Mouse (Mus musculus) heart, embryonic 16.5 days (tissue): ENCODE results near the gene Asap2. TPM values are rescaled to one million over a fixed set of nuclear protein-coding genes. Genes with fewer than 3 reads are reported as not detected.
A peak's percentile ranks its signal among the peaks of the same experiment; 100 is the strongest.

Experiments
- ATAC-seq: fragments of 200-750 bp; cut with Nextera tagmentation; replicated peaks from 2 replicates; pipeline ENCODE4 v1.8.0; 2017; ENCODE audit warnings: moderate number of reproducible peaks; ENCODE audit not compliant: insufficient read depth, low FRiP score; ENCODE audit errors: extremely low read depth
- H3K27ac ChIP-seq: fragments of 300-500 bp; sonication (generic); 2 replicates; pipeline ENCODE4 v1.5.1; 2014; ENCODE audit warnings: mild to moderate bottlenecking, low read length, control low read depth, moderate library complexity
- H3K27me3 ChIP-seq: fragments of 300-500 bp; sonication (generic); 2 replicates; pipeline ENCODE4 v1.6.1; 2014; ENCODE audit warnings: low read length, mixed read lengths; ENCODE audit not compliant: control insufficient read depth, insufficient read depth
- H3K36me3 ChIP-seq: fragments of 300-500 bp; sonication (generic); 2 replicates; pipeline ENCODE4 v1.6.1; 2014; ENCODE audit not compliant: control insufficient read depth, insufficient read depth
- H3K4me1 ChIP-seq: fragments of 300-500 bp; sonication (generic); 2 replicates; pipeline ENCODE4 v1.6.1; 2014; ENCODE audit warnings: low read length, mixed read lengths; ENCODE audit not compliant: control insufficient read depth, insufficient read depth
- H3K4me2 ChIP-seq: fragments of 300-500 bp; sonication (generic); 2 replicates; pipeline ENCODE4 v1.6.1; 2014; ENCODE audit warnings: low read depth, mild to moderate bottlenecking, control low read depth, low read length
- H3K4me3 ChIP-seq: fragments of 300-500 bp; sonication (generic); 2 replicates; pipeline ENCODE4 v1.5.1; 2014; ENCODE audit warnings: mild to moderate bottlenecking, control low read depth, low read length
- H3K9ac ChIP-seq: fragments of 300-500 bp; sonication (generic); 2 replicates; pipeline ENCODE4 v1.6.1; 2014; ENCODE audit warnings: low read length, control low read depth
- H3K9me3 ChIP-seq: fragments of 300-500 bp; sonication (generic); replicated peaks from 2 replicates; pipeline ENCODE4 v1.6.1; 2016; ENCODE audit warnings: low read length; ENCODE audit not compliant: control insufficient read depth
- WGBS: fragments of 180-500 bp; shearing (Covaris S2); extraction: QIAGEN DNeasy Blood & Tissue Kit; methylation state at CpG from one replicate; pipeline ENCODE4 v1.1.7; 2014; 5-methylcytosine and 5-hydroxymethylcytosine counted together
- polyA plus RNA-seq: library from polyadenylated mRNA; unstranded; fragments of >200 nt; fragmentation: Nextera tagmentation; extraction: Ambion mirVana; gene quantifications from 2 replicates; pipeline ENCODE4 v1.2.1, GENCODE M21; 2015

Gene Asap2
- polyA plus RNA-seq, 1 experiment from 2014 or later: 6.0 TPM

DNA sequence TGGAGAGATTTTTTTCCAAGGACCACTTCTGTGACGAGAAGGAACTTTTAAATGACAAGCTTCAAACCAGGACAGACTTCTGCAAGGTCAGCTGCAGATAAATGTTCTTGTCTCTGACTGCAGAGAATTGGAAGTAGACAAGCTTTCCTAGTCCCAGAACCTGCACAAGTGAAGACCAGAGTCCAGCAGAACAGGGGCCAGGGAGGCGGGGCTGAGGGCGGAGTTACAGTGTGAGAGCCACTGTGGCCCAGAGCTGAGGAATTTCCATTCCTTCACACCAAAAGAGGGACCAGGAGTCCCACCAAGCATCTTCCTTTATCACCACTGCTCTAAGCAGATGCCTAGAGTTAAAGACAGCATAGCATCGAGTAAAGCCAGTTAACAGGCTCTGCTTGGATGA is 198.6 kb downstream of the Asap2 start:
- H3K9me3 ChIP-seq: no peaks in the 10 kb centered on the region
- 66% methylated on average over 4 of the region's 4 CpGs for WGBS
- no peak overlapping the region for H3K4me3 ChIP-seq
- no peak overlapping the region for H3K4me2 ChIP-seq
- ATAC-seq: no peak
- no peaks in the 10 kb centered on the region for H3K4me1 ChIP-seq
- H3K27me3 ChIP-seq: no peaks in the 10 kb centered on the region
- no peak overlapping the region for H3K27ac ChIP-seq
- no peak overlapping the region for H3K9ac ChIP-seq
- no peaks in the 10 kb centered on the region for H3K36me3 ChIP-seq

DNA sequence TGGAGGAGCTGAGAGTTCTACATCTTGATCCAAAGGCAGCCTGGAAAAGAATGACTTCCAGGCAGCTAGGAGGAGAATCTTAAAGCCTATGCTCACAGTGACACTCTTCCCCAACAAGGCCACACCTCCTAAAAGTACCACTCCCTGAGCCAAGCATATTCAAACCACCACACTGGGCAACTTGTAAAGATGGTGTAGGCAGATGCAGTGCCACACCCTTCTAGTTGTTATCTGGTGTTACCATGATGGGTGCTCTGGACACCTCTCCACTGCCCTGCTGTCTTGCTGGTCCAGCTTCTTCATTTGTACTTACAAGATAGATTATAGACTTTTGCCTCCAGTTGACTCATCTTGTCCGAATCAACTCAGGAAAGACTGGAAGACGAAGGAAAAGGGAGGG is 201.3 kb downstream of the Asap2 start:
- H3K4me1 ChIP-seq: no peaks in the 10 kb centered on the region
- no peak for ATAC-seq
- no peak overlapping the region for H3K27ac ChIP-seq
- H3K36me3 ChIP-seq: no peaks in the 10 kb centered on the region
- no peak overlapping the region for H3K4me3 ChIP-seq
- H3K9ac ChIP-seq: no peak overlapping the region
- 57% methylated on average over 2 of the region's 2 CpGs for WGBS
- H3K9me3 ChIP-seq: no peaks in the 10 kb centered on the region
- no peaks in the 10 kb centered on the region for H3K27me3 ChIP-seq
- no peak overlapping the region for H3K4me2 ChIP-seq

DNA sequence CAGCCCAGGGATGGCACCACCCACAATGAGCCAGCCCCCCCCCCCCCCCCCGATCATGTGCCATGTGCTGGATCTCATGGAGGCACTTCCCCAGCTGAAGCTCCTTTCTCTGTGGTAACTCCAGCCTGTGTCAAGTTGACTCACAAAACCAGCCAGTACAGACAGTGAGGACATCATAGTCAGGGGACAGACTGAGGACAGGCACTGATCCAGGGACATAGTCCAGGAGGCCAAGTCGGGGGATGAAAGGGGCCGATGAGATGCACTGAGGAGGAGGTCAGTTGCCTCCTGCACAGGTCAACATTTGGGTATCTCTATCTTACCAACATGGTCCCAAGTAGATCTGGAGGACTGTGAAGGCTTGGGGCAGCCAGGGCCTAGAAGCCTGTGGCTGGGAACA is 205.2 kb downstream of the Asap2 start:
- H3K27me3 ChIP-seq: no peaks in the 10 kb centered on the region

DNA sequence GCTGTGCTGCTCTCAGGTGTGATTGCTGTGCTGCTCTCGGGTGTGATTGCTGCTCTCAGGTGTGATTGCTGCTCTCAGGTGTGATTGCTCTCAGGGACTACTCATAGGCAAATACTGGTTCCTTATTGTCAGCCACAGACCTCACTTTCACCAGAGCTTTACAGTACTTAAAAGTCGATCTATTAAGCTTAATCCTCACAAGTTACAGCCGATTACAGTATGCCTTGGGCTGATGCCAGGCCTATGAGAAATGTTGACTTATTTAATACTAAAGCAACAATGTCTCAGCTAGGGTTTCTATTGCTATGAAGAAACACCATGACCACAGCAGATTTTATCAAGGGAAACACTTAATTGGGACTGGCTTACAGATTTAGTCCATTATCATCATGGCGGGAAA is 206.2 kb downstream of the Asap2 start:
- ATAC-seq: no peak
- Histone ChIP-seq H3K4me3 (no peak overlapping the region), H3K4me2 (no peak overlapping the region), H3K9ac (no peak overlapping the region), H3K4me1 (no peaks in the 10 kb centered on the region), H3K27ac (no peak overlapping the region), H3K27me3 (no peaks in the 10 kb centered on the region), H3K36me3 (no peaks in the 10 kb centered on the region; the same call in 1 of the 2 replicates), H3K9me3 (no peaks in the 10 kb centered on the region)
- WGBS: 89% methylated on average over 4 of the region's 4 CpGs

More for the DNA sequence above, 205.2 kb downstream of the Asap2 start:
- H3K27ac ChIP-seq: no peak overlapping the region
- 86% methylated on average over 3 of the region's 3 CpGs for WGBS
- ATAC-seq: no peak
- H3K9me3 ChIP-seq: no peaks in the 10 kb centered on the region
- no peak overlapping the region for H3K4me2 ChIP-seq
- no peaks in the 10 kb centered on the region for H3K4me1 ChIP-seq
- H3K9ac ChIP-seq: no peak overlapping the region
- H3K4me3 ChIP-seq: no peak overlapping the region
- H3K36me3 ChIP-seq: no peaks in the 10 kb centered on the region; the same call in 1 of the 2 replicates

DNA sequence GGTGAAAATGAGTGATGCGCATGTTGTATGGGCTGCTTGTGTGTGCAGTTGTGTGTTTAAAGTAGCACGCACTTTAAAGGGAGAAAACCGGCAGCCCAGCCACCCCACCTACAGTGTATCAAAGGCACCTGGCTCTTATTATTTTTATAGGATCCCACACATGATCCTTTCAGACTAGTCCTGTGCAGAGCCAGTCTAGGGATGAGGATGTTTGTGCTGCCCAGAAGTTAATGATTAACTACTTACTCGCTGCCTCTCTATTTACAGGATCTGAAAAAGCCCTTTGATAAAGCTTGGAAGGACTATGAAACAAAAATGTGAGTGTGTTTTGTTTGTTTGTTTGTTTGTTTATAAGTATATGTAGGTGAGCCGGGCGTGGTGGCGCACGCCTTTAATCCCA is 210.4 kb downstream of the Asap2 start:
- Histone ChIP-seq H3K4me2 (no peak overlapping the region), H3K9me3 (no peaks in the 10 kb centered on the region), H3K4me3 (no peak overlapping the region), H3K9ac (no peak overlapping the region), H3K27ac (no peak overlapping the region), H3K36me3 (no peaks in the 10 kb centered on the region; the same call in 1 of the 2 replicates), H3K27me3 (no peaks in the 10 kb centered on the region), H3K4me1 (peaks cover 20% of the 10 kb centered on the region)
- no peak for ATAC-seq
- 97% methylated on average over 8 of the region's 8 CpGs for WGBS

DNA sequence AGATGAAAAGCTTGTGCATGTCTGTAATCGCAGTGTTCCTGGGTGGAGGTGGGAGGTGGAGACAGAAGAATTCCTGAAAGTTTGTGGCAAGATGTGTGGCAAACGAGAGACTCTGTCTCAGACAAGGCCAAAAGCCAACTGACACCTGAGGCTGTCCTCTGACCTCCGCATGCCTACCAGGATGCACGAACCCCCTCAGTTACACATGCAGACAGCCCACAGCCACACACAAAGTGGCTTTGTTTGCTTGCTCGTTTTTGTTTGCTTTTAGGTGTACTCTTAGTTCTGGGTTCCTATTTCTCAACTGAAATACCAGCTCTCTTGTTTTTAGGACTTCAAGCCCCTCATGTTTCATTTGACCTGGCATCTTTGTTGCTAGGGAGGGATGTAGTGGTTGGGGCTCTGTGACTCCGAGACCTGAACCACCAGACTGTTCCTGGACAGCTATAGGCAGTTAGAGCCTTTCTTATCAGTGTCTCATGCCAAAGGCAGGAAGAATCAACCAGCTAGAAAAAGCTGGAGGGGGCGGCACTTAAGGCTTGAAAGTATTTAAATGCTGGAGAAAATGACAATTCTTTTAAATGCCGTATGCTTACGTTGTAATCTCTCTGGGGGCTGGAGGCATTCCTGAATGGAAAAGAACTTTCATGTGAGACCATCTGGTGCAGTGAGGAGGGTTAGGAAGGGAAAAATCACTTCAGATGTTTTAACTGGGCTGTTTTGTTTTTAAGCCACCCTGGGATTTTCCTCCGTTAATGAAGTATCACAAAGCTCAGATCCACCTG is 211.4 kb downstream of the Asap2 start:
- Histone ChIP-seq H3K27ac (no peak overlapping the region), H3K4me1 (peaks cover 21% of the 10 kb centered on the region), H3K9me3 (no peaks in the 10 kb centered on the region), H3K9ac (no peak overlapping the region), H3K27me3 (no peaks in the 10 kb centered on the region), H3K36me3 (peaks cover 2% of the 10 kb centered on the region), H3K4me3 (no peak overlapping the region), H3K4me2 (no peak overlapping the region)
- WGBS: 71% methylated on average over 10 of the region's 10 CpGs
- ATAC-seq: no peak

DNA sequence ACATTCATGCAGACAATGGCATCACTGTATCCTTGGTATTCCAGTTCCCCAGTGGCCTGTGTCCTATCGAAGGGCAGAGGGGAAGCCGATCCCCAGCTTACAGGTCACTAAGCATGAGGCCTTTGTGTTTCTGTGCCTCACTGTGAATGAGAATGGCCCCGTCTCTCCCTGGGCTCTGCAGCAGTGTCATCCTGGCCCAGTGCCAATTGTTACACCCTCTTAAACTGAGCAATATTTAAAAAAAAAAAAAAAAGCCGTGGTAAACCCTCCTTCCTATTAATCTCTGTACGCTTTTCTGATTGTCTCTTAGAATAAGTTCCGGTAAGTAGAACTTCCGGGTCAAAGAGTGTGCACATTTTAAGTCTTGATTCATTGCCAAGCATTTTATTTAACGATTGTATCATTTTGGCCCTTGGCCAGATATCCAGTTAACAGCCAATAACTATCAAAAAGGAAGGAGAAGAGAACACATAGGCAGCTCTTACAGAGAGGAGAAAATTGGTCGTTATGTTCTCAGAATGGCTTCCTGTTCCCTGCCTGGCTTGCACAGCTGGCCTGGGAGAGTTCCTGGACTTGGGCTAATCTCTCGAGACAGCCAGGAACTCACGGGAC is 214.5 kb downstream of the Asap2 start:
- H3K9ac ChIP-seq: no peak overlapping the region
- no peak overlapping the region for H3K4me3 ChIP-seq
- H3K9me3 ChIP-seq: no peaks in the 10 kb centered on the region
- H3K36me3 ChIP-seq: peaks cover 6% of the 10 kb centered on the region
- ATAC-seq: peak; percentile 71
- WGBS: 22% methylated on average over 11 of the region's 11 CpGs
- no peaks in the 10 kb centered on the region for H3K27me3 ChIP-seq
- H3K4me2 ChIP-seq: no peak overlapping the region
- peak overlapping the region; percentile 78 for H3K27ac ChIP-seq
- peaks cover 23% of the 10 kb centered on the region for H3K4me1 ChIP-seq

DNA sequence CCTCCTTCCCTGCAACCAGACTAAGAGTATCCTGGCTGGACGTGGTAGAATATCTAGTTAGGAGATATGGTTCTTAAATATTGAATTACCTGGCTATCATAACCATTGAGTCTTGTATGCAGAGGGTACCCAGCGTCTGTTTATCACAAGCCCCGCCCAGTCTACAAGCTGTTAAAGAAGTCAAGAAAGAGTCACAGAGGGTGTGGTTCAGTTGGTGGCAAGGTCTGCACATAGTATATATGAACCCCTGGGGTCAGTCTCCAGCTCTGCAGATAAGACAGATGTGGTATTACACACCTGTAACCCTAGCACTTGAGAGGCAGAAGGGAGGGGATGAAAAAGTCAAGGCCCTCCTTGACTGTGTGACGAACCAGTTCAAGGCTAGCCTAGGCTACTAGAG is 215.5 kb downstream of the Asap2 start:
- WGBS: 82% methylated on average over 4 of the region's 4 CpGs
- Histone ChIP-seq H3K4me1 (peaks cover 23% of the 10 kb centered on the region), H3K9me3 (no peaks in the 10 kb centered on the region), H3K4me2 (no peak overlapping the region), H3K27me3 (no peaks in the 10 kb centered on the region), H3K36me3 (peaks cover 6% of the 10 kb centered on the region; the same call in 1 of the 2 replicates), H3K4me3 (no peak overlapping the region), H3K27ac (no peak overlapping the region), H3K9ac (no peak overlapping the region)
- ATAC-seq: no peak

DNA sequence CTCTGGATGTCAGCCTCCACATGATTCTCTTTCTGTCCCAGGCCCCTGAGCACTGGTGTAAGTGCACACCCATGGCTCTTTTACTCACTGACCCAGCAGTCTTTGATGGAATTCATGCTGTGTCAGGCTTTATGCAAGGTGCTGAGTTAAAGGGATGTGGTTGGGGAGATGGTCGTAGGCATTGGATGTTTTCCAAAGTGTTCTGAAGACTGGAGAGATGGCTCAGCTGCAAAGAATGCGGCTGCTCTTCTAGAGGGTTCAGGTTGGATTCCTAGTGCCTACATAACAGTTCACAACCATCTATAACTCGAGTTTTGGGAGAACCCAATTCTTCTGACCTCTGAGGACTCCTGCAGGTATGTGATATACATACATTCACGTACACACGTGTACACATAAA is 217.2 kb downstream of the Asap2 start:
- H3K4me3 ChIP-seq: no peak overlapping the region
- ATAC-seq: no peak
- H3K9ac ChIP-seq: no peak overlapping the region
- H3K4me1 ChIP-seq: peaks cover 23% of the 10 kb centered on the region
- no peak overlapping the region for H3K4me2 ChIP-seq
- whole genome bisulfite sequencing: 71% methylated on average over 5 of the region's 5 CpGs
- no peaks in the 10 kb centered on the region for H3K27me3 ChIP-seq
- peaks cover 6% of the 10 kb centered on the region; the same call in 1 of the 2 replicates for H3K36me3 ChIP-seq
- H3K9me3 ChIP-seq: no peaks in the 10 kb centered on the region
- H3K27ac ChIP-seq: no peak overlapping the region
